In genomic region chr6:38551062-38551988, GRCm38 (mm10) we compare ENCODE assay signal across 8 mouse cellular contexts. TPM values are rescaled to one million over a fixed set of nuclear protein-coding genes. Genes with fewer than 3 reads are reported as not detected.
DNase-seq lines count a peak whose midpoint lies in the region; ATAC-seq lines count a peak whose summit lies in the region.

Luc7l2 (plus strand) TSS chr6:38551334.

- DNase-seq in WW6 (ENCODE audit: low read depth, low spot score), result peak; percentile 94
- DNase-seq in cerebellum, postnatal 4 days (ENCODE audit: low spot score in 2 of 2), result peak; percentile 93 to 96
- DNase-seq in gastrocnemius, adult 18-20 months (ENCODE audit: low spot score), result peak; percentile 97
- DNase-seq in left cerebral cortex, adult 18-20 months (ENCODE audit: low spot score in 2 of 2), result peak; percentile 91 to 93
- DNase-seq in right cerebral cortex, adult 18-20 months, result peak; percentile 96
- DNase-seq in urinary bladder, postnatal 10 days (ENCODE audit: low spot score), result peak; percentile 86

- no peaks in the 10 kb centered on the region for H3K9me3 ChIP-seq in hindbrain, embryonic 16.5 days (ENCODE audit: control insufficient read depth, low read length)

- no peaks in the 10 kb centered on the region for H3K36me3 ChIP-seq in hindbrain, embryonic 16.5 days (ENCODE audit: control insufficient read depth, insufficient read depth, low read length)
- no peaks in the 10 kb centered on the region for H3K36me3 ChIP-seq in macrophage (ENCODE audit: inconsistent target)

- H3K9ac ChIP-seq in hindbrain, embryonic 16.5 days (ENCODE audit: low read depth, low read length), result peak within 1 kb of the TSS; percentile 90

- ATAC-seq in hindbrain, embryonic 16.5 days, result peak; percentile 88

- WGBS in hindbrain, embryonic 16.5 days, result under 1% methylated on average over 86 of the region's 98 CpGs
- WGBS in macrophage (ENCODE audit: missing documents), result under 1% methylated on average over 69 of the region's 98 CpGs

- peaks cover 44% of the 10 kb centered on the region for H3K79me2 ChIP-seq in macrophage (ENCODE audit: inconsistent target)

- peaks cover 12% of the 10 kb centered on the region for H3K4me1 ChIP-seq in hindbrain, embryonic 16.5 days (ENCODE audit: control insufficient read depth, insufficient read depth, low read depth, low read length)

- peak within 1 kb of the TSS; percentile 67 for H3K4me3 ChIP-seq in hindbrain, embryonic 16.5 days (ENCODE audit: low read length)
- H3K4me3 ChIP-seq in macrophage (ENCODE audit: inconsistent target), result peak within 1 kb of the TSS; percentile 83

- peak within 1 kb of the TSS; percentile 81 for H3K4me2 ChIP-seq in hindbrain, embryonic 16.5 days (ENCODE audit: low read length)

- H3K27me3 ChIP-seq in hindbrain, embryonic 16.5 days (replicated peaks; ENCODE audit: control insufficient read depth, insufficient read depth, low read length), result no peaks in the 10 kb centered on the region

- peak within 1 kb of the TSS; percentile 99 for H3K27ac ChIP-seq in hindbrain, embryonic 16.5 days (ENCODE audit: low read depth, low read length)
- peak within 1 kb of the TSS; percentile 95 for H3K27ac ChIP-seq in macrophage

RNA-seq across cellular contexts. Expression of gene Luc7l2, which starts in this region (rescaled TPM):
- 100 to 1,000 TPM in 1 of 2 experiments, 10 to 100 TPM in 1; 93.4 to 108 TPM for total RNA-seq in gastrocnemius, adult 18-20 months (2021)
- polyA plus RNA-seq in hindbrain, embryonic 16.5 days (2015; fragmentation: Nextera tagmentation; extraction: Ambion mirVana), result 31.9 and 33.5 TPM in 2 replicates
- 100 to 1,000 TPM; 141 to 156 TPM for total RNA-seq in left cerebral cortex, adult 18-20 months (2021)
- total RNA-seq in macrophage (2018; cell fraction: chromatin; rRNA removed), result 1,000 to 10,000 TPM; 1,179 to 1,778 (median 1,568) TPM
- 100 to 1,000 TPM in 5 of 26 experiments, 10 to 100 TPM in 21; 41.8 to 121 (median 62.5) TPM for total RNA-seq in macrophage (2018; cell fraction: cytosol; rRNA removed)
- total RNA-seq in macrophage (2018; cell fraction: nucleus; rRNA removed), result 1,000 to 10,000 TPM in 9 of 26 experiments, 100 to 1,000 TPM in 17; 498 to 1,242 (median 889) TPM
- polyA plus RNA-seq in macrophage (2018), result 72.9 to 93.0 TPM (median 86.6 TPM) in 3 replicates

Comparison
In these comparisons a context has a peak if more than half of its experiments do, and no peak if none do; other contexts are left out.
1. Peak in every context shown above with its lines: DNase-seq, ATAC-seq, H3K4me3 ChIP-seq and H3K27ac ChIP-seq.